Mouse (Mus musculus) liver, adult 2 months (tissue): ENCODE measurements around the gene Cd36. TPM values are rescaled to one million over a fixed set of nuclear protein-coding genes. Genes with fewer than 3 reads are reported as not detected.
"Not testable (repeated sequence)": the region's sequence is repeated elsewhere in the genome, so short reads cannot be mapped to it uniquely, and the experiment has no call there.

Experiments
- DNase-seq: peaks from one replicate; pipeline ENCODE4 v3.0.0-alpha.2; 2011; ENCODE audit warnings: low read depth, low spot score; ENCODE audit errors: extremely low read depth
- H3K27ac ChIP-seq: fragments of 200-500 bp; replicated peaks from 2 replicates; pipeline ENCODE4 v1.5.1; 2012; ENCODE audit warnings: low read depth, mild to moderate bottlenecking, control low read depth, inconsistent platforms, low read length; ENCODE audit not compliant: insufficient read depth
- H3K27me3 ChIP-seq: fragments of 200-500 bp; 2 replicates; pipeline ENCODE4 v1.6.1; 2012; ENCODE audit warnings: mild to moderate bottlenecking, moderate library complexity, low read length, inconsistent platforms; ENCODE audit not compliant: control insufficient read depth, insufficient read depth
- H3K36me3 ChIP-seq: fragments of 200-500 bp; 2 replicates; pipeline ENCODE4 v1.6.1; 2012; ENCODE audit warnings: low read length, inconsistent platforms; ENCODE audit not compliant: control insufficient read depth, insufficient read depth
- H3K4me1 ChIP-seq: fragments of 200-500 bp; 2 replicates; pipeline ENCODE4 v1.6.1; 2011; ENCODE audit warnings: low read length; ENCODE audit not compliant: control insufficient read depth, insufficient read depth
- H3K4me3 ChIP-seq: fragments of 200-500 bp; 2 replicates; pipeline ENCODE4 v1.5.1; 2011; ENCODE audit warnings: low read depth, mild to moderate bottlenecking, control low read depth, low read length, moderate library complexity; ENCODE audit not compliant: insufficient read depth
- H3K79me2 ChIP-seq: fragments of 200-500 bp; 2 replicates; pipeline ENCODE4 v1.6.1; 2012; ENCODE audit warnings: inconsistent platforms, mild to moderate bottlenecking, low read length, moderate library complexity; ENCODE audit not compliant: control insufficient read depth, insufficient read depth
- H3K9ac ChIP-seq: fragments of 200-500 bp; 2 replicates; pipeline ENCODE4 v1.6.1; 2012; ENCODE audit warnings: low read depth, mild to moderate bottlenecking, control low read depth, inconsistent platforms, low read length
- CTCF ChIP-seq: fragments of 200-500 bp; IDR thresholded peaks from 2 replicates; pipeline ENCODE4 v1.5.1; 2011; ENCODE audit warnings: low read depth, low read length, control low read depth
- POLR2A ChIP-seq: fragments of 200-500 bp; IDR thresholded peaks from 2 replicates; pipeline ENCODE4 v1.6.1; 2011; ENCODE audit warnings: low read length, control low read depth; ENCODE audit not compliant: insufficient read depth; ENCODE audit errors: extremely low read depth
- WGBS: fragments of 180-500 bp; shearing (Covaris S2); methylation state at CpG from one replicate; pipeline ENCODE4 v1.1.7; 2018; 5-methylcytosine and 5-hydroxymethylcytosine counted together
- polyA plus RNA-seq: library from polyadenylated mRNA; depleted of rRNA; stranded (reverse); fragments of >200 nt; gene quantifications from 2 replicates; pipeline ENCODE4 v1.2.3, GENCODE M21; 2012
- total RNA-seq: library from RNA; depleted of rRNA; stranded (reverse); fragments of >200 nt; gene quantifications from 2 replicates; pipeline ENCODE4 v1.2.3, GENCODE M21; 2014

Gene Cd36
- total and polyA plus RNA-seq, 2 experiments = 3.6 to 73.3 TPM

DNA sequence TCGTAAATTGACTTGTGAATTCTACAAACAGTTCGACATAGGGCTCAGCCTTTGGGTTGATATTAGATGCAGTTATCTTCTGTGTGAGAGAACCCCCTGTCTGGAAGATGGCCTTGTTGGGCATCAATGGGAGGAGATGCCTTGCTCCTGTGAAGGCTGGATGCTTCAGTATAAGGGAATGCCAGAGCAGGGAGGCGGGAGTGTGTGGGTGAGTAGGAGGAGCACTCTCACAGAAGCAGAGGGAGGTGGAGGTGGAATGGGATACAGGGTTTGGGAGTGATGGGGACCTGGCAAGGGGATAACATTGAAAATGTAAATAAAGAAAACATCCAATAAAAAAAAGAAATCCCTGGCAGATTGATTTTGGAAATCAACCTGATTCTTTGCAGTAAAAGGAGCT lies 35.0 kb upstream of the Cd36 start:
- no peaks in the 10 kb centered on the region for H3K36me3 ChIP-seq
- no peaks in the 10 kb centered on the region for H3K27me3 ChIP-seq
- H3K79me2 ChIP-seq = no peaks in the 10 kb centered on the region
- H3K4me3 ChIP-seq = no peak overlapping the region
- 85% methylated on average over 3 of the region's 3 CpGs for WGBS
- no peak for DNase-seq
- H3K4me1 ChIP-seq = peaks cover 20% of the 10 kb centered on the region
- peak overlapping the region; percentile 26 for H3K27ac ChIP-seq
- H3K9ac ChIP-seq = no peak overlapping the region
- TF ChIP-seq POLR2A (no peak), CTCF (no peak)

DNA sequence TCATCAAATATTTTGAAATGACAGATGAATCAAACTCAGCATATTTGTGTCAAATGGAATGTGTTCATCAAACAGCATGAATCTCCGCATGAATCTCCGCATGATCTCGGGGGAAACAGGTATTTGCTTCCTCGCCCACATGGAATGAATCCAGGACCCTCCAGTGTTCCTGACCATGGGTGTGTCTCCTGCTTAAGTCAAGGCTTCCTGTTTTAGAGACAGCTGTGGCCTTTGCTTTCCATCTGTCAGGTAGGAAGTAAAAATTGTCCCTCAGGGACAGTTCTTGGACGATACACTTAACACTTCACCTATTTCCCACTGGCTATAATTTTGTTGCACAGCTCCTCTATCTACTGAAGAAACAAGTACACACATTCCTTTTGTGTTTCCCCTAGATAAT lies 30.4 kb upstream of the Cd36 start:
- H3K27ac ChIP-seq = no peak overlapping the region
- H3K27me3 ChIP-seq = no peaks in the 10 kb centered on the region
- H3K79me2 ChIP-seq = no peaks in the 10 kb centered on the region
- WGBS = 85% methylated on average over 5 of the region's 5 CpGs
- H3K36me3 ChIP-seq = no peaks in the 10 kb centered on the region
- peaks cover 4% of the 10 kb centered on the region; the same call in 1 of the 2 replicates for H3K4me1 ChIP-seq
- no peak overlapping the region for H3K9ac ChIP-seq
- TF ChIP-seq CTCF = no peak
- TF ChIP-seq POLR2A = no peak
- no peak for DNase-seq
- no peak overlapping the region for H3K4me3 ChIP-seq

DNA sequence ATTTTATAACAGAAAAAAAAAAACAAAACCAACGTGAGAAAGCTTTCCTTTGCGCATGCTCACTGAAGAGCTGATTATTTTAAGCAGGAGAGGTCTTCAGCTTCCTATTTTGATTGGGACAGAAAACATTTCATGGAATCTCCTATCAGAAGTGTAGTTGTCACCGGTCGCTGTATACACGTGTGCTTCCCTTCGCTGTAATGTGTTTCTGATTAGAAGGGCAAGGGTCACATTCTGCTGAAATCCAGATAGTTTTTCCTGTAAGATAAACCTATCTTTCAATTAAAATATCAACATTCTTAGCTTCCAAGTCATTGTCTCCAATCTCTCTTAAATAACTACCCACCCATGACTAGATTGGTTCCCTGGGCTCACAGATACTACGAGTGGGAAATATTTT lies 16.2 kb upstream of the Cd36 start:
- H3K4me1 ChIP-seq = no peaks in the 10 kb centered on the region
- DNase-seq = peak; percentile 52
- no peaks in the 10 kb centered on the region for H3K27me3 ChIP-seq
- H3K4me3 ChIP-seq = no peak overlapping the region
- no peak overlapping the region for H3K9ac ChIP-seq
- H3K36me3 ChIP-seq = no peaks in the 10 kb centered on the region
- no peak for TF ChIP-seq POLR2A
- no peak for TF ChIP-seq CTCF
- H3K79me2 ChIP-seq = no peaks in the 10 kb centered on the region
- H3K27ac ChIP-seq = no peak overlapping the region
- WGBS = 61% methylated on average over 7 of the region's 7 CpGs

DNA sequence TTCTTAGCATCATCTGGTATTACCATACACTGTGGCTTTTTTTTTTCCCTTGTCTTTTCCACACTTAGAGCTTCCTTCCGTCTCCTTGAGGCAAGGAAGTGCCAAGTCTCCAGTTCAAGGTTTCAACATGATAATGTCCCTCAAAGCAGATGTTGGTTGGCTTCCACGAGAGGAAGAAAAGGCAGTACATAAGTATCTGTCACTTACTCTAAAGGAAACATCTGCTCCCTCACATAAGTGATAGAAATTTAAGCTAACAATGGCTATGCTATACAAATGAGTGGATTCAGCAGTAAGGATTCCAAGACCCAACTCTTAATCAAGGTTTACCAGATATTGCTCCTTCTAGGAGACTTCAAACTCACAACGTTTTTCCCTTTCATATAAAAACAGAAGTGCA lies 10.3 kb upstream of the Cd36 start:
- 66% methylated on average over 3 of the region's 3 CpGs for WGBS
- no peak overlapping the region for H3K9ac ChIP-seq
- H3K79me2 ChIP-seq = no peaks in the 10 kb centered on the region
- H3K4me3 ChIP-seq = no peak overlapping the region
- no peaks in the 10 kb centered on the region for H3K27me3 ChIP-seq
- H3K36me3 ChIP-seq = no peaks in the 10 kb centered on the region
- DNase-seq = peak; percentile 24
- no peaks in the 10 kb centered on the region for H3K4me1 ChIP-seq
- H3K27ac ChIP-seq = no peak overlapping the region
- TF ChIP-seq CTCF (no peak), POLR2A (no peak)

DNA sequence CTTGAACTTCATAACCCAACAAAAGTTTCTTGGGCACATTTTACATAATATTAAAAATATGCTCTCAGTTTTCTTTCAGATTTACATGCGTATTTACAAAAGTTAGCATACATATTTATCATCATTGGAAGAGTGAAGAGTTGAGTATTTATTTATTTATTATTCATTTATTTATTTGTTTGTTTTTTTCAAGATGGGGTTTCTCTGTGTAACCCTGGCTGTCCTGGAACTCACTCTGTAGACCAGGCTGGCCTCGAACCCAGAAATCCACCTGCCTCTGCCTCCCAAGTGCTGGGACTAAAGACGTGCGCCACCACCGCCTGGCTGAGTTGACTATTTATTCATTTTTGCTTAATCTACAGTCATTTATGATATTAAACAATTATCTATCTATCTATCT lies 9.0 kb upstream of the Cd36 start:
- WGBS = 95% methylated on average over 5 of the region's 5 CpGs
- not testable (repeated sequence) for H3K27ac ChIP-seq, DNase-seq

DNA sequence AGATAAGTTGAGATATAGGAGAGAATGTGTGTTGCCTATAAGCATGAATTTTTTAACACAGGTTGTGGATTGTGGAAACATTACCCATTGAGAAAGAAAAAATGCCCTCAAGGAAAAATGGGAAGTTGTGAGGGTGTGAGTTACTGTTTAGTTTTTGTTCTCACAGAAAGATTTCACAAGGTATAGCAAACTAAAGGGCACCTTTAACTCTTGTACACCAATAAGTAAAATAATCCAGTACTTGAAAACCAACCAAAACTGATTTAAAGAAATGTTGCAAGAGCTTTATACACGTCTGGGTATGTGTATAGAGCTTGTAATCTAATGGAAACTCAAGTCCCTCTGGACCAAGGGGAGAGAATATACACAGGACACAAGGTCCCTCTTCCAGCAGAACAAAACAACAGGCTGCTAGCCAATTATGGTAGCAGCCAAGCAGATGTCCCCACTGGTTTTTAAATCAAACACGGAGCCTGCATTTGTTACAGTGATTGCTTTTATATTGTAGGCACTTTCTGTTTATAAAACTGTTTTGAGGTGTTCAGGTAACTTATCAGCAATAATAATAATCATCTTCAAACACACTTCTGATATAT lies 5.1 kb upstream of the Cd36 start:
- no peak overlapping the region for H3K9ac ChIP-seq
- H3K79me2 ChIP-seq = no peaks in the 10 kb centered on the region
- TF ChIP-seq POLR2A = no peak
- no peak for TF ChIP-seq CTCF
- no peak overlapping the region for H3K4me3 ChIP-seq
- no peak for DNase-seq
- H3K4me1 ChIP-seq = no peaks in the 10 kb centered on the region; the same call in 1 of the 2 replicates
- no peak overlapping the region for H3K27ac ChIP-seq
- no peaks in the 10 kb centered on the region for H3K36me3 ChIP-seq
- H3K27me3 ChIP-seq = no peaks in the 10 kb centered on the region
- WGBS = 61% methylated on average over 2 of the region's 2 CpGs

More for the DNA sequence above, 9.0 kb upstream of the Cd36 start:
- H3K4me3 ChIP-seq, H3K9ac ChIP-seq, H3K79me2 ChIP-seq, H3K4me1 ChIP-seq, H3K36me3 ChIP-seq, H3K27me3 ChIP-seq: not testable (repeated sequence)
